Mouse (Mus musculus) cerebellum, adult (tissue): ENCODE data around the gene Tmem62.
A peak's percentile ranks its signal among the peaks of the same experiment; 100 is the strongest.
"Not testable (repeated sequence)": the region's sequence is repeated elsewhere in the genome, so short reads cannot be mapped to it uniquely, and the experiment has no call there.

Source experiments
- ATAC-seq: cut with Nextera tagmentation; 2 replicates; pipeline ENCODE4 v1.9.2; 2017; ENCODE audit warnings: mild to moderate bottlenecking, moderate library complexity, mixed read lengths; ENCODE audit not compliant: insufficient number of reproducible peaks, low FRiP score, low TSS enrichment

Tmem62 gene

DNA sequence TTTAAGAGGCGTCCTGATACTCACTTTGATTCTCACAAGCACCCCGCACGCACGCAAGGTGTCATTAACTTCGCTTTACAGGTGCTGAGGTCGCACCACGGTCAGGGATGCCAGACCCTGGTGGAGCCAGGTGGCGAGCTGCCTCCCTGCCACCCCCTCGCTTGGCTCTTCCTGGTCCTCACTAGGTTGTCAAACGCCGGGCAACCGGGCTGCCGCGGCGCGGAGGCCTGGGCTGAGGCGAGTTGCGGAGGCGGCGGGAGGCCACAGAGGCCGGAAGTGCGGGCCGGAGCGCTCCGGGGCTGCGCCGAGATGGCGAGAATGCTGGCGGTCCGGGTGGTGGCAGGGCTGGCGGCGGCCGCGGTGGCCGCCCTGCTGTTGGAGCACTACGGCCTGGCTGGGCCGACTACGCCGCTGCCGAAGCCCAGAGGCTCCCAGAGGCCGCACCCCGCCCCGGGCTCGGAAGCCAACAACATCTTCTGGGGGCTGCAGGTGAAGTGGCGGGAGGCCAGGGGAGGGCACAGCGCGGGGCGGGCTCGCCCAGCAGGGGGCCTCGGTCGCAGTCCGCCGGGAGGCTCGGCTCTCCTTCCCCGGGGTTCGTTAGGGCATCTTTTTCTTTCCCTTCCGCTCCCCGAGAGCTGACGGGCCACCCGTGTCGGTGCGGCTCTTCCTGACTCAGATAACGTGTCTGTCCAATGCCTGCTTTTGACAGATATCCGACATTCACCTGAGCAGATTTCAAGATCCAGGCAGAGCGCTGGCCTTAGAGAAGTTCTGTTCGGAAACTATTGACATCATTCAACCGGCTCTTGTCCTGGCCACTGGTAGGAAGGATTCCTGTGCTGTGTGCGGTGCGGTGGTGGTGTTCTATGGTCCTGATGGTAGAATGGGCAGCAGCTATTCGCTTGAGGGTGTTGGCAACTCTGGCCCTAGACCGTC is at the start of gene Tmem62:
Gene Tmem62, plus strand, starts transcription at position 28 of the 936 bp plus-strand sequence.
- peak; percentile 80 for ATAC-seq

DNA sequence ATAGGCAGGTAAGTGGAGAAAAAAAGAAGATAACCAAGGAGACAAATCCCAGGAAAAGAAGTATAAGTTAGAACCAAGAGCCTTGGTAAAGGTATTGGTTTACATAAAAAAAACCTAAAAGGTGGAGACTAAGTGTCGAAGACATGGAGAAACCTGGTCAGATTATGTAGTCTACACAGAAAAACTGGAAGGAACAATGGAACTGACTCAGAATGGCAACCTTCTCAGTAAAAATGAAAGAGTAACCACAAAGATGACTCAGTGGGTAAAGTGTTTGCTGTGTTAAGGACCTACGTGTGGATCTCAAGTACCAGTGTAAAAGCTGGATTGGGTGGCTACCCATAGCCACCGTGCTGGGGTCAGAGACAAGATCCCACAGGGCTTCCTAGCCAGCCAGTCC is 43.8 kb upstream of the Tmem62 start:
- no peak for ATAC-seq

DNA sequence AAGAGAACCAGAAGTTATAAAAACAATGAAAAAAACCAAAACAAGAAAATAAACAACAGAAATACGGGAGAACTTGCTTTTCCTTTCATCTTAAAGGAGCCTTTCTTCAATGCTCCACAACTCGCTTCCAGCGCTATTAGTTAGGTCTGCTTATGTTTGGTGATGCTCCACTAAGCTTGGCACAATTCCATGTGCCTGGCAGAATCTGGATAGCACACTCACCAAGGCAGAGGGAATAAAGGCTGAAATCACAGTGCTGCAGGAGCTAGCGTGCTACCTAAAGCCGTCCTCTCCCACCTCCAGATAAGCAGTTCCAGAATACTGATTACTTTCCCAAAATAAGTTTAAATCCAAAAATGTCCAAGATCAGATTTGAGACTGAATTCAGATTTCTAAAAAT is 25.6 kb upstream of the Tmem62 start:
- ATAC-seq = no peak

DNA sequence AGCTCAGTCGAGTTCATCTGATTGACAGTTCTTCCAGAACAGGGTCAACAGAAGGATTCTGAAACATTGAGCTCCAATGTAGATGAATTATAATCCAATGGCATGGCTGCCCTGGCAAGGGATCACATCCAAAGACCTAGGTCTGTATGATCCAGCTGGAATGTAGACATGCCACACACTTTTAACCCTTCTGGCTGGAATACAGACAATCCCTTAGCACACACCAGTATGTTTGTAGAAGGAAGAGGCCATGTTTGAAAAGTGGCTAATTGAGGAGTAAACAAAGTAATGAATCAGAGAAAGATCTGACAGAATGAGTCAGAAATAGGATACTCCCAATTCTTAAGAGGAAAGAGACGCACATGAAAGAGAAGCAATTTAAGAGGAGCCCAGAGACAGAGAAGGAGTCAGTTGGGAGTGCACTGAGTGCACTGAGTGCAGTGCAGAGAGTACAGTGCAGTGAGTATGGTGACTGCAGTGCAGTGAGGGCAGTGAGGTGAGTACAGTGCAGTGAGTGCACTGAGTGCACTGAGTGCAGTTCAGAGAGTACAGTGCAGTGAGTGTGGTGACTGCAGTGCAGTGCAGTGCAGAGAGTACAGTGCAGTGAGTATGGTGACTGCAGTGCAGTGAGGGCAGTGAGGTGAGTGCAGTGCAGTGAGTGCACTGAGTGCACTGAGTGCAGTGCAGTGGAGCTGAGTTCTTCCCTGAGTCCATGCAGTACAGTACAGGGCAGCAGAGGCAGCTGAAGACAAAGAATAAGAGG is 24.5 kb upstream of the Tmem62 start:
- ATAC-seq = no peak

DNA sequence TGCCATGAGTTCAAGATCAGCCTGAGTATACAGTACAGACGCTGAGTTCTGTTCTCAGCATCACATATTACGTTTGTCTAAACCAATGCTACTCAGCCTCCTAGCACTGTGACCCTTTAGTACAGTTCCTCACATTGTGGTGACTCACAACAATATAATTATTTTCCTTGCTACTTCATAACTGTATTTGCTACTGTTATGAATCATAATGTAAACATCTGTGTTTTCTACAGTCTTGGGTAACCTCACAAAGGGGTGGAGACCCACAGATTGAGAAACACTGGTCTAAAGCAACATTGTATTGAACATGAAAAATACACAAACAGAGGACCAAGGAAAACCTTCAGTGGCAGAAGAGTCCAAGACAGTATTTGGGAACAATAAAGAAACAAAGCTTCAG is 17.5 kb upstream of the Tmem62 start:
- ATAC-seq = no peak

DNA sequence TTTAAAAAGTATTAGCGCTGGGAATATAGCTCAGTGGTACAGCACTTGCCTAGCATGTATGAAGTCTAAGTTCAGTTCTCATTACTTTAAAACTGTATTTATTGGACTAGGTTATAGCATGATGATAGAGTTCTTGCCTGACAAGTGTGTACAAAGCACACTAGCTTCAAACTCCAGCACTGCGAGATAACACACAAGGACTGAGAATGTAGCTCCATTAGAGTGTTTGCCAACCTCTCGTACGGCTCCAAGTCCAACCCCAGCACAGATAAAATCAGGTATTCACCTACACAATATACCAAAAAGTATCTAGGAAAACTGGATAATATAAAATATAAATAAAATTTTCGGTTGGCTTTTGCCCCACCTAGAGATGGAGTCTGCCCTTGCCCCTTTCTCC is 17.0 kb upstream of the Tmem62 start:
- no peak for ATAC-seq

DNA sequence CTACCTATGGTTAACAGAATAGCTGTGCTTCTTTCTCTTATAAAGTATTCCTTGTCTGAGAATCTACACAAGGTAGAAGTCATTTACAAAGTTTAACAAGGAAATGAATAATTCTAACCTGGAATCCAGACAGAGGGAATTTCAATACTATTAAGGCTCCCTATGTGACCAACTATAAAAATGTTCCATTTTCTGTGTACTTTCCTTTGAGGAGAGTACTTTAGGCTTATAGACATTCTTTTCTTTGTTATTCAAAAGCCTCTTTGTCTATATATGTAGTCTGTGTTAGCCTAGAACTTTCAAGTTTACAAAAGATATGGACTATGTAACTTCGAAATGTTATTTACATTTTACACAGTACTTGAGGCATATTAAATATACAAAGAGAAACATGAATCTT is 16.6 kb upstream of the Tmem62 start:
- no peak for ATAC-seq

DNA sequence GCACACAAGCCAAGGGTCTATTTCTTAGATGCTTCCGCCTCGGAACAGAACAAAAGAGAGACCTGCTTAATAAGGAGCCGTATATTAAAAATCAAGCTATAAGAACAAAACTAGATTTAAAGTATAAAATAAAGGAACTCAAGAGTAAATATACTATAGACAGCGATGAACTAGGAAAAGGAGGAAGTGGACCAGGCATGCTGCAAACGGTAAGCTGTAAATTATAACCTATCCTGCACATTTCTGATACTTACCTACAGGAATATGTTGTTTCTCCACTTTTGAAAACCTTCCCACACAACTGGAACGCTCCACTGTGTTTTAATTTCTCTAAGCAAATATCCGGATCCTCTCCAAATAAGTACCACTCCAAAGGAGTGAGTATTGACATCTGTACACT is 13.7 kb upstream of the Tmem62 start:
- ATAC-seq = no peak

DNA sequence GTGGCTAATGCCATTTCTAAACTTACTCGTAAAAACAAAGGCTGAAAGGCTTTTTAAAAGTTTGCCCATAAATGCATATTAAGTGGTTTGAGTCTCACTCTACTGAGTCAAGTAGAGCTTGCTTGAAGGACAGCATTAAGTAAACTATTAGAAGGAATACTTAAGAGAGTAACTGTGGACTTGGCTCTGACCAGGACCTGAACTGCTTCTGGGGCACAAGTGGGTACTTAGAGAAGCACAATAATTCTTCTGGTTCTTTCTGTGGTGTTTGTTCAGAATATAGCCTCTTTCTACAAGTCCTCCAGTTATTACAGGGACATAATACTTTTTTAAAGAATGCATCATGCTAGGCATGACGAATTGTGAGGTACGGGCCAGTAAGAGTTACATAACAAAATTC is 11.3 kb upstream of the Tmem62 start:
- ATAC-seq = no peak

DNA sequence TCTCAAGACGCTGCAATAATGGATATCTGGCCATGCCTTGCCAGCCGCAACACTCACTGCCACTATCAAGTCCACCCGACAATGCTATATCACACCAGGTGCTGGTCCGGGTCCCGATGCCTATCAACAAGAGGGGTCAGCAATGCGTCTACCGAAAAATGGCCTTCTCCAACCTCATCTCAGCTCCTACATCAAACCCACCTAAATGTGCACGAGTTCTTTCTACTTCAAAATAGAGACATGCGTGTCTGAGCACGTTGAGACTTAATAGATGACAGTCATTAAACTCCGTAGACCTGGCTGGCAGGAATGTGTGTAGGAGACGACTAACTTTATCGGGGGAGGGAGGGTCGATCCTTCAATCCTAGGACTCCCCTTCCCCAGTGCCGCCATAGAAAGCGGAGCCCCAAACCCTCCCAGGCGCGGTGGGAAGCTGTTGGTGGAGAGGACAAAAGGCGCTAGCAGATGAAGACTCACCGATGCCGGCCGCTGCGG is 6.7 kb upstream of the Tmem62 start:
- peak; percentile 8; the same call in 1 of the 2 replicates for ATAC-seq

DNA sequence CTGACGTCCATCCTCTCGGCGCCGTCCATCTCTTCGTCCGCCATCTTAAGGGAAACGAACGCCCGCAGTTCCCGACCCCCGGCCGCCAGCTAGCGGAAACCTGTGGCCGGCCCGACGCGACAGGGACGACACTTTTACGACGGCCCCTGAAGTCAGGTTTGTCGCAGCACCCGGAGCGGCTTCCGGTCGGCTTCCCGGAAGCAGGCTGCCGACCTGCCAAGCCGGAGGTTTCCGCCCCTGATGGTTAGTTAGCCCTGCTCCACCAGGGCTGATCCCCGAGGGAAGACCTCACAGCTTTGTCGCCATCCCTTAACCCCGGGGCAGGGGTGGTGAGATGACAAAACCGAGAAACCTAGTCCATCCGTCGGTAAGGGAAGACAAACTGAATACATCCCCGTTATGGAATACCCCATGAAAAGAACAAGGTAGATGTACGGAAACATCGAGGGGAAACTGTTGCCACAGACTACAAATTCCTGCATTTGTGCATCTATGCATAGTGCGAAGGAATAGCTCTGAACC is 6.2 kb upstream of the Tmem62 start, which contains the start of gene Ubr1:
Gene Ubr1, minus strand, starts transcription at position 157 of the 522 bp plus-strand sequence.
- ATAC-seq = peak; percentile 91; the same call in 1 of the 2 replicates

DNA sequence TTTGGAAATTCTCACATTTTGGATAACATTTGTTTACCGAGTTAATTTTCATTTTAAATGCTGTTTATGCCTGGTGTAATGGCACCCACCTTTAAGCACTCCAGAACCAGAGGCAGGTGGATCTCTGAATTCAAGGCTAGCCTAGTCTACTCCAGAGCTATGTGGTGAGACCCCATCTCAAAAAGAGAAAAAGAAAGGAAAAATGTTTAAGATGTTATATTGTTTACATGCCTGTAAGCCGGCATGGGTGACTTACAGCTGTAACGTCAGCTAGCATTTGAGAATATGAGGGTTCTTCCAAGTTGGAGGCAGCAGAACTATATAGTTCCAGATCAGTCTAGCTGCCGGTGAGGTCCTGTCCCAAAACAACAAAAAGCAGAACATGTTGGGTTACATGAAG is 5.1 kb upstream of the Tmem62 start:
- no peak for ATAC-seq

DNA sequence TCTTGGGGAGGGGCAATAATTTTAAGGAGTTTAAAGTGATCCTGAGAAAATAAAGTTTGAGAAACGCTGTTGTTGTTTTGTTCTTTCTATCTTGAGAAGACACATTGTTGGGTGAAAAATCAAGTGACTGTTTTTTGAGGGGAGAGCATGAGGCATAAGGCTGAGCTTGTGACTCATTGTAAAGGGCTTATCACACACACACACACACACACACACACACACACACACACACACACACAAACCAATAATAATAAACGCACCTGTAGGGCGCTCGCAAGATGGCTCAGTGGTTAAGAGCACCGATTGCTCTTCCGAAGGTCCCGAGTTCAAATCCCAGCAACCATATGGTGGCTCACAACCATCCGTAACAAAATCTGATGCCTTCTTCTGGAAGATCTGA is 4.6 kb upstream of the Tmem62 start:
- ATAC-seq = not testable (repeated sequence)

DNA sequence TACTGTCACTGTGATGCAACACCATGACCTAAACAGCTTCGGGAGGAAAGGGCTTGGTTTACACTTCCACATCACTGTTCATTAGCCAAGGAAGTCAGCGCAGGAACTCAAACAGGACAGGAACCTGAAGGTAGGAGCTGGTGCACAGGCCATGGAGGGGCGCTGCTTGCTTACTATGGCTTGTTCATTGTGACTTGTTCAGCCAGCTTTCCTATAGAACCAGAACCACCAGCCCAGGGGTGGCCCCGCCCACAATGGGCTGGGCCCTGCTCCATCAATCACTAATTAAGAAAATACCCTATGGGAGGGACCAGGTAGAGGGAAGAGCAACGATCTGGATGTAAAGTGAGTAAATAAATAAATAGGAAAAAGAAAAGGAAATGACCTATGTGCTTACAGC is 3.9 kb upstream of the Tmem62 start:
- no peak for ATAC-seq

DNA sequence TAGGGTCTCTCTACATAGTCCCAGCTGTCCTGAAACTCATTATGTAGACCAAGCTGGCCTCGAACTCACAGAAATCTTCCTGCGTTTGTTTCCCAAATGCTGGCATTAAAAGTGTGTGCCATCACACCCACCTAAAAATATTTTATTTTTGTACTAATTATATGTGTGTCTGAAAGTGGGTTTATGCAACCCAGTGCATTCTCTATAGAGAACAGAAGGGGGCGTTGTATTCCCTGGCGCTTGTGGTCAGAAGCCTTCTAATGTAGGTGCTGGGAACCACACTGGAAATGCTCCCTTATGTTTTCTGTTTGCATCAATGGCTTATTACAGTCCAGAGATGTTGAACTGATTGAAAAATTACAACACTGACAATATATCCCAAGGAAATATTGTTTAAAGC is 509 bp upstream of the Tmem62 start:
- ATAC-seq = no peak

DNA sequence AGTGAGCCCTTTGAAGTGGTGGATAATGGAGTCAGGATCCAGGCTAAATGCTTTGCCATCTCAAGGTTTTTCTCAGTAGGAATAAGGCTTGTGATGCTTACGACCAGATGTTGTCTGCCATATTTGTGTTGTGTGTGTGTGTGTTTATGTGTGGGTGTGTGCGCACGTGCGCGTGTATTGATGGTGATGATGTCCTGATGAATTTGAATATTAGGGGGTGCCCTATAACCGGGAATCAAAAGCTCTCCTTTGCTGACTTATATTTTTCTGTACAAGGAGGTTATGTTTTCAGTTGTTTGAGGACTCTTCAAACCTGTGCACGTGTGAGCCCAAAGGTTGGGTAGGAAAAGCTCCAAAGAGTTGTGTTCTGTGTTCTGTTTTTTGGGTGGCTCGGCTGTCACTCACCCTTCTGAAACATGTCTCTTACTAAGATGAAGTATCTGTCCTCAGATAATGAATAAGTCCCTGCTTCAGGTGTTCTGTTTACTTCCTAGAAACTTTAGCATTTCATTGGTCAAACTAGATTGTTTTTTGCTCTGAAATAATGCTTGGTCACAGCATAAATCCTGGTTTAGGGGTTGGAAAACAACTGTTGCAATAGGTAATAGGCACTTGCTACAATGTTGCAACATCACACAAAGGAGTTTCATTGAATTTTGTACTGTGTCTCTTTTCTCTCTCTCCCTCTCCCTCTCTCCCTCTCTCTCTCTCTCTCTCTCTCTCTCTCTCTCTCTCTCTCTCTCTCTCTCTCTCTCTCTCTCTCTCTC is 1.3 kb downstream of the Tmem62 start:
- no peak; the same call in 1 of the 2 replicates for ATAC-seq

DNA sequence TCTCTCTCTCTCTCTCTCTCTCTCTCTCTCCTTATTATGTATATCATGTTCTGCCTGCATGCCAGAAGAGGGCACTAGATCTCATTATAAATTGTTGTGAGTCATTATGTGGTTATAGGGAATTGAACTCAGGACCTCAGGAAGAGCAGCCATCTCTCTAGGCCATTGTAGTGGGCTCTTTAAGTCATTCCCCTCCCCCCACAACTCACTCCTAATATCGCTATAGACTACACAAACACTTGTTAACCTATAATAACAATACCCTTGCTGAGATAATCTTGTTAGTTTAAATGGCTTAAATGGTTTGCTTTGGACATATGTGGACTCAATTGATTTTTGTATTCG is 1.8 kb downstream of the Tmem62 start:
- no peak for ATAC-seq

DNA sequence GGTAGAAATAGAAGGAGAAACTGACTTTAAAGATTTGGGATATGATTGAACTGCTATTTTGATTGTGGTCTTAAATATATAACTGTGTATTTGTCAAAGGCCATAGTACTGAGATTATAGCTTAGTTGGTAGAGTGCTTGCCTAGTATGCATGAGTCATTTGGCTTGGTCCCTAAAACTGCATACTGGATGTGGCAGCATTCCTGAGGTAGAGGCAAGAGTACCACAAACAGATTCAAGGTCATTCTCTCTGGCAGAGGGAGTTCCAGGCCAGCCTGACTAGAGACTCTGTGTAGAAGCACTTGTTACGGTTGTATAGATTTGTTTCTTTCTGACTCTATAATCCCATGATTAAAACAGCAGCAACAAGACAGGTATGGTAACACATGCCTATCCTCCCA is 3.0 kb downstream of the Tmem62 start:
- no peak for ATAC-seq

DNA sequence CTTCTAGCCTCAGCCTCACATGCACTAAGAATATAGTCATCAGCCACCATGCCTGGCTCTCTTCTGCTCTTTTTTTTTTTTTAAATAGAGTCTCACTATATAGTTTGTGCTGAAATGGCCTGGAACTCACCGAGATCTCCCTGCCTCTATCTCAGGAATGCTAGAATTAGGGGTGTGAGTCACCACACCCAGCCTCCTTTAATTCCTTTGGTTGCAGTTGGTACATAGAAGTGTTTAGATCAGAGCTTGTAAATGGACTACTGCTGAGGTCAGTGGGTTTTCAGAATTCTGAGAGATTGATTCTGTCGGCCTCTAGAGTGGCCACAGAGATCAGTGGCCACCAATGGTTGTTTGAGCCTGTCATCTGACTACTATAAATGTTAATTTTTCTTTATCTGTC is 4.0 kb downstream of the Tmem62 start:
- ATAC-seq = no peak

DNA sequence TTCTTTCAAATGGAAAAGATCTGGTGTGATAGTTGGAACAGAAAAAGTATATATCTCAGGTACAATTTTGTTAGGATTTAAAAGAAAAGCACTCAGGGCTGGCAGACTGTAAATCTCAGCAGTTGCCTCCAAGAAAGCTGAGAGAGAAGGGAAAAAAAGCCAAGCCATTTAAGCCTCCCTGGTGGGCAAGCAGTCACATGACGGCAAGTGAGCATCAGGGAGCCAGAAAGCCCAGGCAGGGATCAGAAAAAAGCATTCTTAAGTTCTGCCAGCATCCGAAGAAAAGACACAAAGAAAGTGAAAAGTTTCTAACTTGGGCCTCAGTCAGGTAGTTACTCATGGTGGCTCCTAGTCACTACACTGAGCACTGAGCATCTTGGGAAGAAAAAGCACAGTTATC is 6.8 kb downstream of the Tmem62 start:
- ATAC-seq = no peak
